Mouse (Mus musculus): ENCODE data around the gene Asrgl1.
A peak's percentile ranks its signal among the peaks of the same experiment; 100 is the strongest.
"Not testable (repeated sequence)": the region's sequence is repeated elsewhere in the genome, so short reads cannot be mapped to it uniquely, and the experiment has no call there.

The Asrgl1 gene

GRCm38 (mm10) chr19:9135512-9136331 is at the start of gene Asrgl1:
TSS of gene Asrgl1 (minus strand) at chr19:9135636.
- DNase-seq: peak; percentile 87

GRCm38 (mm10) chr19:9146214-9146613 is 10.8 kb upstream of the Asrgl1 start:
- DNase-seq: no peak

DNA sequence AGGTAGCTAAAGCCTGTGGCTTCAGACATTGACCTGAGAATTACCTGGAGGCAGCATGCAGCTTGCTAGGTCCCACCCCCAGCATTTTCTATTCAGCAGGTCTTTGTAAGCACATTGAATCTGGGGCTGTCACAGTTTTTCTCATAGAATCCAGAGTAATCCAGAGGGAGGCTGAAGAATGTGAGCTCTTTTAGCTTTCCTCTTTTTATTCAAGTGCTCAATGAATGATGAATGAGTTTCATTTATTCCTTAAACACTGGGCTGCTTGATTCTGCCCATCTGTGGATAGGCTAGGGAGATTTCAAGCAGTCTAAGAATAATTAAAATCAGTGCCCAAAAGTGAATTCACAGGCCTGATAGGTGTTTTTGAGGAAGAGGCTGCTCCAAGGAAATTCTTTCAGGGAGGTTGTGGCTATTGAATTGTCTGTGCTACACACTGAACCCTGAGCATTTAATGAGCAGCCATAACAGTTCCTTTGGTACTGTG is 8.2 kb upstream of the Asrgl1 start:
- no peak for DNase-seq

DNA sequence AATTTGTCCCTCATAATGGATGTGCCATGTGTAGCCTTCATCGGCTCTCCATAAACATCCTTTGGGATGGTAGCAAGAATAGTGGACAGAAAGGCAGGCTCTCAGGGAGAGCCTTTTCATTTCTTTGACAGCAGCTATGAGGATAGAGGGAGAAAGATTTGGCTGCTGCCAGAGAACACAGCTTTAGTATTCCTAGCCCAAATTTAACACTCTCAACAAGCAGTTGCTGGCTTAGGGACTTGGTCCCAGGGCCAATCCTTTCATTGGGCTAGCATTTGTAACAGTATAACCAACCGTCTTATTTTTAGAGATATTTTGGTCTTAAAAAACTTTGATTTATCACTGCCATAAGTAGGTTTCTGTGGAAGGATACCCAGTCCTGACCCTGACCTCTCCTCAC is 7.8 kb upstream of the Asrgl1 start:
- DNase-seq: no peak

GRCm38 (mm10) chr19:9140361-9140760 is 4.9 kb upstream of the Asrgl1 start:
- not testable (repeated sequence) for DNase-seq

DNA sequence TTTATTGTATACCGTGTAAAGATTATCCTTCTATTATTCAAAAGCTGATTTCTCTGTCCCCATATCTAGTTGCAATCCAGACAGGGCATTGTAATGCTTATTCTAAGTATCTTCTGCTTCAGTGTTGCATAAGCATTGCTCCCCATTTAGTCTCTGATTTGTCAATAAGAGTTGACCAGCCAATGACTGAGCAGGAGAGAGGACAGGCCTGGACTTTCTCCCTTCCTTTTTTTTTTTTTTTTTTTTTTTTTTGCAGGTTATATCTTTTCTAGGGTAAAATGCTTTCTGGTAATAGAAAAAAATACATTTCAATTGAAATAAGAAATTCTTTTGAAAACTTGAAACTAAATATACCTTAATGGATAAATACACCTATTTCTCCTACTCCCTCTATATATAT is 1.7 kb upstream of the Asrgl1 start:
- DNase-seq: no peak

DNA sequence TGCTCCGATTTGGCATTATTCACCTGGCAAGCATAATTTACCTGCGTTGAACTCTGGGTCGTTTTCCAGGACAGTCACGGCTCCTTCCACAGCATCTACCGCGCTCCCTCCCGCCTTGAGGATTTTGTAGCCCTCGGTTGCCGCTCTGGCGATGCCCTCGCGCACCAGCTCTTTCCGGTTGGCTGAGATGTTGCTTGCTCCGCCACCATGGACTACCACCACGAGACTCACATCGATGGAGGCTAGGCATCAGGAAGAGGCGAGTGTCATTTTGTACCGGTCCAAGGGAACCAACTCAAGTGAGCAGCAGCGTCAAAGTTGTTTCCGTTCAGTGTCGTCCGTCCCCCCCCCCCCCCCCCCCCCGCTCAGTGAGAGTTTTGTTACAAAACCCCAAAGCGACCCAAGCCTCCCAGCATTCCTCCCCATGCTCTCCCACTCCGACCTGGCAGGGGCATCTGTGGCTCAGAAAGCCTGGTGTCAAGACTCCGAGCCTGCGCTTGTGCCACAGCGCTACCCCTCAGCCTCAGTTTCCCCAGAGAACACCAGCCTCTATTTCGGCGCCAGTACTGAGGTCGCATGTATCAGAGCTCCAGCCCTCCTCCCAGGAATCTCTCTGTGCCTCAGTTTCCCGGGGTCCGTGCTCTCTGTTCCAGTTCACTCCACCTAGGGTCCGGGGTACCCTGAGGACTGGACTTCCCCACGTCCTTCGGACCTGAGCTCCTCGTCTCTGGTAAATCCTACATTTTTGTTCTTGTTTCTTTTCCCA is 507 bp downstream of the Asrgl1 start:
- peak; percentile 24 for DNase-seq

DNA sequence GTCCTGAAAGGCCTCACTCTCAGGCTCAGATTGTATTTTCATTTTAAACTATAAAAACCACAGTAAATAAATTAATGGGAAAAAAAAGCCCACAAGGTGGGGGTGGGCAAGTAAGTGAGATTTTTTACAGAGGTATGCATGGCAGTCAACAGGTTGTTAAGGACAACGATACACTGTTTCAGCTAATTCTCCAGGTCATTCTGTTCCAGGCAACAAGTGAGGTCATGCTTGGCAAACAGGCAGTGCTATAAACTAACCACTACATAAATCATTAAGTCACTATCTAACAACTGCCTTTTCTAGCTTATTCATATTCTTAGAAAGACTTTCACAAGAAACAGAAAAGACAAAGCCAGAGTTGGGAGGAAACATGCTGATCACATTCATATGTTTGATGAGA is 5.4 kb downstream of the Asrgl1 start:
- no peak for DNase-seq

- DNase-seq: no peak
Measured at GRCm38 (mm10) chr19:9128499-9129194, 6.8 kb downstream of the Asrgl1 start.

DNA sequence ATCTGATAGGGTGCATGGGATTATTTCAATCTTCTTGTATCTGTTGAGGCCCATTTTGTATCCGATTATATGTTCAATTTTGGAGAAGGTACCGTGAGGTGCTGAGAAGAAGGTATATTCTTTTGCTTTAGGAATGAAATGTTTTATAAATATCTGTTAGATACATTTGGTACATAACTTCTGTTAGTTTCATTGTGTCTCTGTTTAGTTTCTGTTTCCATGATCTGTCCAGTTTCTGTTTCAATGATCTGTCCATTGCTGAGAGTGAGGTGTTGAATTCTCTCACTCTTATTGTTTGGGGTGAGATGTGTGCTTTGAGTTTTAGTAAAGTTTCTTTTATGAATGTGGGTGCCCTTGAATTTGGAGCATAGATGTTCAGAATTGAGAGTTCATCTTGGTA is 11.4 kb downstream of the Asrgl1 start:
- DNase-seq: not testable (repeated sequence)

- DNase-seq: no peak
Measured at GRCm38 (mm10) chr19:9122390-9122789, 13.0 kb downstream of the Asrgl1 start.

GRCm38 (mm10) chr19:9119655-9120425 is 15.6 kb downstream of the Asrgl1 start:
- DNase-seq: no peak

GRCm38 (mm10) chr19:9117275-9117674 is 18.2 kb downstream of the Asrgl1 start:
- peak; percentile 19 for DNase-seq

GRCm38 (mm10) chr19:9116268-9116667 is 19.2 kb downstream of the Asrgl1 start:
- no peak for DNase-seq

DNA sequence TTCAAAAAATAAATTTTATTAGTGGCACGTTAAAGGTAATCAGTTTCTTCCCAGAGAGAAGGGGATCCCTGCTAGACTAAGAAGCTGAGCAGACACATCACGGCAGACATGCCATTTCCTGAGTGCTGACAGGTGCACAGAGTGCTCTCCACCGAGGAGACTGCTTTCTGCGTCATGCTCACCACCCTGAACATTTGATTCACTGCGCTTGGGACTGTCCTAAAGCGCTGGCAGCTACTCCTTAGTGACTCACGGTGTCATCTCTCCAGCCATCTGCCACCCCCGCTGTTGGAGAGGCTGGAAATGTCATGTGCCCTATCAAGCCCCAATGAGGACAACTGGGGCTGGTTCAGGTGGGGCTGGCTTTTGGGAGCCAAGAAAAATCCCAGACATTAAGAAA is 23.4 kb downstream of the Asrgl1 start:
- DNase-seq: no peak

GRCm38 (mm10) chr19:9110182-9110869 is 25.1 kb downstream of the Asrgl1 start:
- DNase-seq: peak; percentile 76

- DNase-seq: no peak
Measured at GRCm38 (mm10) chr19:9108536-9108935, 26.9 kb downstream of the Asrgl1 start.

DNA sequence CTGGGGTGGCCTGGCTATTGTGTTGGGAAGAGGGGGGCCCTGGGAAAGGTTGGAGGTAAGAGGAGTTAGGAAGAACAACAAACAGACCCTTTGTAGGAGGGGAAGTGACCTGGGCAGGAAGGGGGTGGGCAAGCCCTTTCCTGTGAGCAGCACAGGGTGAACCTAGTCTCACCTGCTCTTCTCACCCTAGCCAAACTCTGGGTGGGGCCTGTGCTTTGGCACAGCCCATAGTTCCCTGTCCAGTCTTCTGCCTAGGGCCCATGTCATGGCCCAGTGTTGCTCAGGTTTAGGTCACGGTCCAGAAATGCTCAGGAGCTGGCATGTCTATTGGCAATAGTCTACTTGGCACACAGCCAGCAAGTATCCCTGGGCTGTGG is 28.1 kb downstream of the Asrgl1 start:
- DNase-seq: no peak

GRCm38 (mm10) chr19:9106751-9107378 is 28.6 kb downstream of the Asrgl1 start:
- no peak for DNase-seq

GRCm38 (mm10) chr19:9106096-9106495 is 29.3 kb downstream of the Asrgl1 start:
- DNase-seq: peak; percentile 18

DNA sequence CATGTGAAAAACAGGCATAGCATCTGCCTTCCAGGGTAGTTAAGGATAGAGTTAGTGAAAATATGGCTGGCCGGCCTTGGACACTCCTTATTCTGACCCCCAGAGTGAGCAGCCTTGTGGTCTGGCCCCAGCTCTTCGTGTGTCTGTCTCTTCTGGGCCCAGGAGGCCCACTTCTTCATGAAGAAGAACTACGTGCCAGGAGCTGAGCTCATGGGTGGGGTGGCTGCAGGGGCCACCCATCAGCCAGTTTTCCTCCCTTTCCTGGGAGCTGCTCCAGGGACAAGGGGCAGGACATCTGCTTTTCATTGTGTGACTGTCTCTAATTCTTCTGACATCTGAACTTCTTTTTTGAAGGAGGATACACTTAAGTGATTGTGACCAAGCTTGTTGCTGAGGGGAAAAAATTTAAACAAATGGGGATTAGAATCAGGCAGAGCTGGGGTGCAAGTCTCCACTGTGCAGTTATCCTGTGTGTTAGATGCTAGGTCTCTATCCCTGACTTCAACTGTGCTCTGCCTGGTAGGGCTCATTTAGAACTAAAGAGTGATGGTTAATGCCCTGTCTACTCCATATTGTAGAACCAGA is 30.2 kb downstream of the Asrgl1 start:
- DNase-seq: no peak

Data from kidney, adult 9 months (tissue).